Mouse (Mus musculus) embryonic fibroblast, embryonic 13.5 days (primary cell): Measurements from ENCODE around the gene Mdfic. TPM values are rescaled to one million over a fixed set of nuclear protein-coding genes. Genes with fewer than 3 reads are reported as not detected.

Source experiments
- H3K27ac ChIP-seq: 2 replicates; pipeline ENCODE4 v1.5.1; 2012; ENCODE audit warnings: low read length, control low read depth, inconsistent platforms; ENCODE audit not compliant: insufficient read depth
- H3K4me1 ChIP-seq: 2 replicates; pipeline ENCODE4 v1.6.1; 2011; ENCODE audit warnings: low read length; ENCODE audit not compliant: control insufficient read depth, insufficient read depth
- H3K4me3 ChIP-seq: 2 replicates; pipeline ENCODE4 v1.5.1; 2011; ENCODE audit warnings: mild to moderate bottlenecking, control low read depth, low read length; ENCODE audit not compliant: insufficient read depth
- CTCF ChIP-seq: IDR thresholded peaks from 2 replicates; pipeline ENCODE4 v1.5.1; 2011; ENCODE audit warnings: mild to moderate bottlenecking, control low read depth, low read length, moderate library complexity, borderline replicate concordance; ENCODE audit not compliant: insufficient read depth
- POLR2A ChIP-seq: IDR thresholded peaks from 2 replicates; pipeline ENCODE4 v1.6.1; 2011; ENCODE audit warnings: low read depth, mild to moderate bottlenecking, control low read depth, low read length, moderate library complexity
- polyA plus RNA-seq: library from polyadenylated mRNA; stranded (reverse); fragments of >200 nt; gene quantifications from 2 replicates; pipeline ENCODE4 v1.2.4, GENCODE M21; 2011; ENCODE audit warnings: low read depth; ENCODE audit not compliant: missing spikeins, insufficient read length

Gene Mdfic
- polyA plus RNA-seq, 1 experiment = 73.6 TPM

GRCm38 (mm10) chr6:15839831-15840230 is 119.4 kb downstream of the Mdfic start:
- H3K4me3 ChIP-seq = no peak overlapping the region
- H3K27ac ChIP-seq = no peak overlapping the region
- TF ChIP-seq CTCF (no peak), POLR2A (no peak)
- no peaks in the 10 kb centered on the region for H3K4me1 ChIP-seq

- no peak overlapping the region for H3K4me3 ChIP-seq
- no peaks in the 10 kb centered on the region for H3K4me1 ChIP-seq
- TF ChIP-seq POLR2A = no peak
- no peak overlapping the region for H3K27ac ChIP-seq
Observed at GRCm38 (mm10) chr6:15840429-15840828, 120.0 kb downstream of the Mdfic start.

- H3K4me1 ChIP-seq = no peaks in the 10 kb centered on the region
- no peak overlapping the region for H3K4me3 ChIP-seq
- TF ChIP-seq POLR2A = no peak
- TF ChIP-seq CTCF = no peak
- H3K27ac ChIP-seq = no peak overlapping the region
Observed at GRCm38 (mm10) chr6:15841476-15842209, 121.2 kb downstream of the Mdfic start.

- H3K4me1 ChIP-seq = no peaks in the 10 kb centered on the region
- TF ChIP-seq POLR2A (no peak), CTCF (no peak)
- no peak overlapping the region for H3K4me3 ChIP-seq
- H3K27ac ChIP-seq = no peak overlapping the region
Observed at GRCm38 (mm10) chr6:15843295-15843694, 122.8 kb downstream of the Mdfic start.

GRCm38 (mm10) chr6:15845711-15846342 is 125.4 kb downstream of the Mdfic start:
- no peak overlapping the region for H3K27ac ChIP-seq
- no peaks in the 10 kb centered on the region for H3K4me1 ChIP-seq
- no peak for TF ChIP-seq POLR2A
- no peak for TF ChIP-seq CTCF
- H3K4me3 ChIP-seq = no peak overlapping the region
